In genomic region chr17:27199205-27199604, GRCm38 (mm10) we compare ENCODE assay signal across 34 mouse cellular contexts. TPM values are rescaled to one million over a fixed set of nuclear protein-coding genes. Genes with fewer than 3 reads are reported as not detected.
"Had no signal": no experiment of that assay in that cellular context is flagged by ENCODE, and none has a peak within 500 bp of the region (broad histone marks: within the 10 kb centered on the region; RNA-seq: fewer than 3 reads in every experiment).

No protein-coding gene starts in this region.

- DNase-seq: left cerebral cortex, postnatal 4 days; liver; liver, embryonic 13.5 days; liver, postnatal 0 days; lung, adult 18-20 months; lung, adult 2 months; lung, embryonic 14.5 days; lung, postnatal 10 days; lung, postnatal 14 days; lung, postnatal 4 days; midbrain, embryonic 14.5 days had no signal

- H3K9me3 ChIP-seq: limb, embryonic 12.5 days; limb, embryonic 13.5 days; limb, embryonic 15.5 days; liver, embryonic 13.5 days; liver, embryonic 15.5 days; lung, embryonic 15.5 days; megakaryocyte, embryonic 14.5 days; midbrain, embryonic 13.5 days; midbrain, embryonic 15.5 days; neural tube, embryonic 12.5 days had no signal

- H3K4me2 ChIP-seq: limb, embryonic 12.5 days; limb, embryonic 13.5 days; limb, embryonic 15.5 days; liver, embryonic 11.5 days; liver, embryonic 12.5 days; liver, embryonic 13.5 days; liver, embryonic 15.5 days; lung, embryonic 14.5 days; lung, embryonic 15.5 days; midbrain, embryonic 11.5 days; midbrain, embryonic 12.5 days; midbrain, embryonic 13.5 days; midbrain, embryonic 15.5 days; neural tube, embryonic 12.5 days had no signal

- H3K4me3 ChIP-seq: left cerebral cortex, adult 2 months; limb, embryonic 12.5 days; limb, embryonic 13.5 days; limb, embryonic 15.5 days; liver, embryonic 12.5 days; liver, embryonic 13.5 days; liver, embryonic 15.5 days; lung, embryonic 15.5 days; megakaryocyte, embryonic 14.5 days; midbrain, embryonic 10.5 days; midbrain, embryonic 12.5 days; midbrain, embryonic 13.5 days; midbrain, embryonic 15.5 days; myocyte; neural tube, embryonic 12.5 days had no signal

- H3K9ac ChIP-seq: limb, embryonic 12.5 days; limb, embryonic 13.5 days; limb, embryonic 15.5 days; liver, embryonic 12.5 days; liver, embryonic 13.5 days; liver, embryonic 14.5 days; liver, embryonic 15.5 days; liver, postnatal 0 days; lung, embryonic 14.5 days; lung, embryonic 15.5 days; midbrain, embryonic 12.5 days; midbrain, embryonic 15.5 days; neural tube, embryonic 12.5 days had no signal

- ATAC-seq: liver, embryonic 12.5 days; liver, postnatal 0 days; lung, postnatal 0 days; midbrain, embryonic 13.5 days; midbrain, embryonic 15.5 days; midbrain, embryonic 16.5 days had no signal

- H3K27ac ChIP-seq: left cerebral cortex, adult 2 months; limb, embryonic 13.5 days; limb, embryonic 15.5 days; liver, embryonic 12.5 days; liver, embryonic 13.5 days; liver, embryonic 14.5 days; liver, embryonic 15.5 days; lung, embryonic 15.5 days; macrophage; midbrain, embryonic 12.5 days; midbrain, embryonic 13.5 days; midbrain, embryonic 15.5 days; neural tube, embryonic 12.5 days had no signal

- H3K27me3 ChIP-seq: limb, embryonic 12.5 days; limb, embryonic 13.5 days; limb, embryonic 15.5 days; liver, embryonic 12.5 days; liver, embryonic 13.5 days; liver, embryonic 15.5 days; lung, embryonic 15.5 days; megakaryocyte, embryonic 14.5 days; midbrain, embryonic 12.5 days; midbrain, embryonic 13.5 days; midbrain, embryonic 15.5 days; neural tube, embryonic 12.5 days had no signal

RNA-seq across cellular contexts. Expression of gene Ip6k3, which starts 31.6 kb away (rescaled TPM):
- total RNA-seq: left cerebral cortex, postnatal 4 days; liver, adult 2 months; megakaryocyte progenitor cell, adult 5-6 weeks; megakaryocyte-erythroid progenitor cell, adult 5-6 weeks had no signal
- polyA plus RNA-seq: liver, adult 2 months; lung, embryonic 14.5 days; macrophage; midbrain, embryonic 10.5 days had no signal
